Comparison of ENCODE assay signal across 15 mouse cellular contexts in genomic region chr5:90742029-90742428, GRCm38 (mm10). TPM values are rescaled to one million over a fixed set of nuclear protein-coding genes. Genes with fewer than 3 reads are reported as not detected.
DNase-seq lines count a peak whose midpoint lies in the region; ATAC-seq and TF ChIP-seq lines count a peak whose summit lies in the region.
"Had no signal": no experiment of that assay in that cellular context is flagged by ENCODE, and none has a peak within 500 bp of the region (broad histone marks: within the 10 kb centered on the region; RNA-seq: fewer than 3 reads in every experiment).

No protein-coding gene starts in this region.

- H3K36me3 ChIP-seq in forebrain, embryonic 16.5 days (ENCODE audit: control insufficient read depth, insufficient read depth), result no peaks in the 10 kb centered on the region
- H3K36me3 ChIP-seq: embryonic facial prominence, embryonic 13.5 days; neural tube, embryonic 12.5 days had no signal

- no peak overlapping the region for H3K4me2 ChIP-seq in forebrain, embryonic 16.5 days (ENCODE audit: low read length)
- H3K4me2 ChIP-seq: embryonic facial prominence, embryonic 13.5 days; neural tube, embryonic 12.5 days had no signal

- H3K4me3 ChIP-seq in bone marrow macrophage, adult 2 months (ENCODE audit: insufficient read depth, low read length), result no peak overlapping the region
- no peak overlapping the region for H3K4me3 ChIP-seq in forebrain, embryonic 16.5 days (replicated peaks; ENCODE audit: low read length)
- H3K4me3 ChIP-seq: embryonic facial prominence, embryonic 13.5 days; neural tube, embryonic 12.5 days had no signal

- no peak for ATAC-seq in forebrain, embryonic 16.5 days
- ATAC-seq: intestine, postnatal 0 days had no signal

- WGBS in forebrain, embryonic 16.5 days, result 67% methylated on average over 4 of the region's 4 CpGs

- no peak for TF ChIP-seq POLR2A in bone marrow macrophage, adult 2 months (IDR thresholded peaks at IDR 0.05; ENCODE audit: borderline replicate concordance, low read depth, low read length)

- peak overlapping the region; percentile 25 for H3K27ac ChIP-seq in bone marrow macrophage, adult 2 months (ENCODE audit: insufficient read depth, low read depth, low read length)
- no peak overlapping the region for H3K27ac ChIP-seq in forebrain, embryonic 16.5 days (ENCODE audit: low read length)
- H3K27ac ChIP-seq: embryonic facial prominence, embryonic 13.5 days; neural tube, embryonic 12.5 days had no signal

- peak; percentile 3 for DNase-seq in adrenal gland, adult 2 months
- no peak for DNase-seq in adrenal gland, postnatal 25 days
- peak; percentile 16 for DNase-seq in 3134 (ENCODE audit: extremely low read depth, insufficient read length, low spot score)
- peak; percentile 32 for DNase-seq in lung, postnatal 25 days (ENCODE audit: low spot score)
- no peak for DNase-seq in frontal cortex, postnatal 10 days (ENCODE audit: low spot score in 2 of 2)
- DNase-seq in cerebellum, adult 9-10 months, result no peak
- DNase-seq: cerebellum, adult 11-12 months; heart, postnatal 14 days; right cerebral cortex, postnatal 4 days had no signal

- peaks cover 28% of the 10 kb centered on the region for H3K4me1 ChIP-seq in bone marrow macrophage, adult 2 months (ENCODE audit: control insufficient read depth, insufficient read depth, low read length)
- H3K4me1 ChIP-seq in forebrain, embryonic 16.5 days (replicated peaks; ENCODE audit: control insufficient read depth, insufficient read depth, low read length), result no peaks in the 10 kb centered on the region
- H3K4me1 ChIP-seq: embryonic facial prominence, embryonic 13.5 days; neural tube, embryonic 12.5 days had no signal

- no peak for TF ChIP-seq CTCF in bone marrow macrophage, adult 2 months (IDR thresholded peaks at IDR 0.05; ENCODE audit: low read depth, low read length)

- no peaks in the 10 kb centered on the region for H3K27me3 ChIP-seq in forebrain, embryonic 16.5 days (replicated peaks; ENCODE audit: control insufficient read depth, insufficient read depth, low read length)
- H3K27me3 ChIP-seq: embryonic facial prominence, embryonic 13.5 days; neural tube, embryonic 12.5 days had no signal

- H3K9ac ChIP-seq in forebrain, embryonic 16.5 days (replicated peaks; ENCODE audit: low read depth, low read length), result no peak overlapping the region
- H3K9ac ChIP-seq: embryonic facial prominence, embryonic 13.5 days; neural tube, embryonic 12.5 days had no signal

- no peaks in the 10 kb centered on the region for H3K9me3 ChIP-seq in forebrain, embryonic 16.5 days (ENCODE audit: control insufficient read depth, low read length)
- H3K9me3 ChIP-seq: embryonic facial prominence, embryonic 13.5 days; neural tube, embryonic 12.5 days had no signal

RNA-seq across cellular contexts. Expression of gene Cxcl5, which starts 17.1 kb away (rescaled TPM):
- total RNA-seq in adrenal gland, adult 2 months (2021), result not detected
- 0.07 TPM in 1 of 2 replicates, not detected in the other for polyA plus RNA-seq in adrenal gland, adult 2 months (2012; rRNA removed)
- not detected in 2 replicates for total RNA-seq in adrenal gland, postnatal 25 days (2021)
- polyA plus RNA-seq in bone marrow macrophage, adult 2 months (2012; ENCODE audit: insufficient read depth, insufficient read length, missing spikeins), result 0.35 TPM in 1 of 2 replicates, not detected in the other
- 0.12 and 0.14 TPM in 2 replicates for polyA plus RNA-seq in forebrain, embryonic 16.5 days (2015; fragmentation: Nextera tagmentation; extraction: Ambion mirVana)
- polyA plus RNA-seq: neural tube, embryonic 12.5 days had no signal

RNA-seq across cellular contexts. Expression of gene Ppbp, which starts 26.3 kb away (rescaled TPM):
- total RNA-seq in adrenal gland, adult 2 months (2021), result 1 to 10 TPM; 2.2 to 3.2 TPM
- polyA plus RNA-seq in adrenal gland, adult 2 months (2012; rRNA removed), result 0.39 and 0.94 TPM in 2 replicates
- 1.2 and 2.7 TPM in 2 replicates for total RNA-seq in adrenal gland, postnatal 25 days (2021)
- polyA plus RNA-seq in bone marrow macrophage, adult 2 months (2012; ENCODE audit: insufficient read depth, insufficient read length, missing spikeins), result 0.86 and 1.3 TPM in 2 replicates
- 0.79 and 1.4 TPM in 2 replicates for polyA plus RNA-seq in forebrain, embryonic 16.5 days (2015; fragmentation: Nextera tagmentation; extraction: Ambion mirVana)

RNA-seq across cellular contexts. Expression of gene Pf4, which starts 30.2 kb away (rescaled TPM):
- 10 to 100 TPM in 1 of 2 experiments, 1 to 10 TPM in 1; 9.5 to 17.8 TPM for total RNA-seq in adrenal gland, adult 2 months (2021)
- polyA plus RNA-seq in adrenal gland, adult 2 months (2012; rRNA removed), result 9.5 and 17.9 TPM in 2 replicates
- 7.6 and 8.4 TPM in 2 replicates for total RNA-seq in adrenal gland, postnatal 25 days (2021)
- 349 and 380 TPM in 2 replicates for polyA plus RNA-seq in bone marrow macrophage, adult 2 months (2012; ENCODE audit: insufficient read depth, insufficient read length, missing spikeins)
- polyA plus RNA-seq in forebrain, embryonic 16.5 days (2015; fragmentation: Nextera tagmentation; extraction: Ambion mirVana), result 27.8 and 43.3 TPM in 2 replicates
- polyA plus RNA-seq: C2C12 had no signal

RNA-seq across cellular contexts. Expression of gene Cxcl3, which starts 43.9 kb away (rescaled TPM):
- not detected for total RNA-seq in adrenal gland, adult 2 months (2021)
- polyA plus RNA-seq in adrenal gland, adult 2 months (2012; rRNA removed), result 0.10 TPM in 1 of 2 replicates, not detected in the other
- not detected in 2 replicates for total RNA-seq in adrenal gland, postnatal 25 days (2021)
- polyA plus RNA-seq in bone marrow macrophage, adult 2 months (2012; ENCODE audit: insufficient read depth, insufficient read length, missing spikeins), result not detected in 2 replicates
- 0.28 TPM in 1 of 2 replicates, not detected in the other for polyA plus RNA-seq in forebrain, embryonic 16.5 days (2015; fragmentation: Nextera tagmentation; extraction: Ambion mirVana)
- total RNA-seq: heart, postnatal 14 days had no signal
- polyA plus RNA-seq: C2C12; intestine, postnatal 0 days; neural tube, embryonic 12.5 days had no signal

RNA-seq across cellular contexts. Expression of gene Cxcl15, which starts 52.3 kb away (rescaled TPM):
- total RNA-seq in adrenal gland, adult 2 months (2021), result not detected
- not detected in 2 replicates for polyA plus RNA-seq in adrenal gland, adult 2 months (2012; rRNA removed)
- total RNA-seq in adrenal gland, postnatal 25 days (2021), result not detected in 2 replicates
- polyA plus RNA-seq in bone marrow macrophage, adult 2 months (2012; ENCODE audit: insufficient read depth, insufficient read length, missing spikeins), result not detected in 2 replicates
- not detected in 2 replicates for polyA plus RNA-seq in forebrain, embryonic 16.5 days (2015; fragmentation: Nextera tagmentation; extraction: Ambion mirVana)
- polyA plus RNA-seq: C2C12; neural tube, embryonic 12.5 days had no signal

Comparison
In these comparisons a context has a peak if more than half of its experiments do, and no peak if none do; other contexts are left out.
1. DNase-seq: peak in adrenal gland, adult 2 months (single experiment), 3134 (single experiment) and lung, postnatal 25 days (single experiment); none in adrenal gland, postnatal 25 days (single experiment), frontal cortex, postnatal 10 days (0 of 2) and cerebellum, adult 9-10 months (single experiment).